Mouse (Mus musculus): Measurements from ENCODE around the gene Sptbn1. TPM values are rescaled to one million over a fixed set of nuclear protein-coding genes. Genes with fewer than 3 reads are reported as not detected.

Sptbn1 gene
- polyA plus RNA-seq, 1 experiment = 4.7 TPM

DNA sequence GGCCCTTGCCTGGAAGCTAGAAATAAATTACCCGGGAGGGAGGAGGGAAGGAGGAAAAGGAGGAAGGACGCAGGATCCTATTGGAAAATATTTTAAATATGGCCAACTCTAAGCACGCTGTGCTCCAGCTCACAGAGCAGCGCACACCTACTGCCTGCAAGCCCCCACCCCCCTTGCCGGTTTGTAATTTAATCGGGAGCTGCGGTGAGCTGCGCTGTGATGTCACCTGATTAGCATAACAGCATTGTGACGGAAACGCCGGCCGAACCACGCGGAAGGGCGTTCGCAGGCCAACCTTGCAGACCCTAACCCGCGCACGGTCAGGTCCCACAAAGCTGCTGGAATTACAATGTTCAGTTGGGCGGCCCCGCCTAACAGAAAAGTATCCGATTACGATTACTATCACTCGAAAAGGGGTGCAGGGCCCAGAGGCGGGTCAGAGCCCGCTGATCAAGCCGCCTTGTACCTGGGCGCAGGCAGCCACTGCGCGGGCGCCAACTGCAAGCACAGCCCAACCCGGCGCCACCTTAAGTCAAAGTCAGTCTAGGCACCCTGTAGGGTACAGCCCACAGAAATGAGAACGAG is 69.8 kb downstream of the Sptbn1 start:
- TF ChIP-seq GATA1 (IDR thresholded peaks at IDR 0.05; ENCODE audit: low read length) = no peak

DNA sequence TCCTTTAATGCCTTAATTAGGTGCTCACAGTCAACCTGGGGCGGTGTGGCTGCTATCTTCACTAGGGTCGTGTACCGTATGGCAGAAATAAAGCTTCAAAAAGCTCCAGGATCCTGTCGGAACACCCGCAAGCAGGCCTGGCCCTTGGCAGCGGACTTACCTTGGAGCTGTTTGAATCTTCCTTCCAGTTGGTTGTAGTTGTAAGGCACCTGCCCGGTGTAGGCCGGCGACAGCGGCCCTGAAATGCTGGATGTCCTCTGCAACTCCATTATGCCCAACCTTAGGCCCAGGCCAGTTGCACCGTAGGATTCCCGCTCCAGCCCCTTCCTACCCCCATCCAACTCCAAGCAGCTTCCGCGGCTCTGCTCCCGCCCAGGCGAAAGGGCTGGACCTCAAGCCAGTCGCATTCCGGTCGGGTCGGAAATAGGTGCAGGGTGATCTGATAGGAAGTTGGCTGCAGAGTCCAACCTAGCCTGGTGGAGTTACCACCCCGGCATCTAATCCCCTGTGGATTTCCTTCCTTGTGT is 70.3 kb downstream of the Sptbn1 start:
- TF ChIP-seq GATA1 (IDR thresholded peaks at IDR 0.05; ENCODE audit: low read length) = no peak

DNA sequence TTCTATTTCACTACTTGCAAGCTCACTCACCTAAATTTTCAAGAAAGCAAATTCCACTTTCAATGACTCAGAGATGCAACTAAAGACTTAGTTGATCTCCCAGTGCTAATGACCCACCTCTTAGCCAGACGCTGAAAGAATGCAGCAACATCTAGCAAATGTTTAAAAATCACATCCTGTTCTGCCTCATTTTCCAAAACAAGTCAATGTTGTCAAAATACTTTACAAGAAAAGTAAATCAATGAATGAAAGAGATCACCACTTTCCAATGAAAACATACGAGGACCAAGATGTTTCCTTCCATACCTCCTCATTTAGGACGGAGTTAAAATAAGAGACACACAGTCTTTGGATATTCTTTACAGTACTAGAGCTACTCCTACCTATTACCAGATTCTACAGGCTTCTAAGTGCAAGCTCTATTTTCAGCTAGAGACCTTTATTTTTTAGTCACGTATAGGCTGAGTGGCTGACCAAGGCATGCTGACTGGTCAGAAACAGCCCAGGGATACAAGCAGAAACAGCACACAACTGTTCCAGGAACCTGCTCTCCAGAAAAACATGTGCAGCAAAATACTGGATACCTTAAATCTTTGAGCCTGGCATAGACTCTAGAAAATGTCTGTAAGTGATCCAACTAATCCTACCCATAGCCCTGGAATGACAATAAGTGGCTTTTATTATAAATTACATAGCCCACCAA is 71.5 kb downstream of the Sptbn1 start:
- no peak for TF ChIP-seq GATA1 (IDR thresholded peaks at IDR 0.05; ENCODE audit: low read length)

DNA sequence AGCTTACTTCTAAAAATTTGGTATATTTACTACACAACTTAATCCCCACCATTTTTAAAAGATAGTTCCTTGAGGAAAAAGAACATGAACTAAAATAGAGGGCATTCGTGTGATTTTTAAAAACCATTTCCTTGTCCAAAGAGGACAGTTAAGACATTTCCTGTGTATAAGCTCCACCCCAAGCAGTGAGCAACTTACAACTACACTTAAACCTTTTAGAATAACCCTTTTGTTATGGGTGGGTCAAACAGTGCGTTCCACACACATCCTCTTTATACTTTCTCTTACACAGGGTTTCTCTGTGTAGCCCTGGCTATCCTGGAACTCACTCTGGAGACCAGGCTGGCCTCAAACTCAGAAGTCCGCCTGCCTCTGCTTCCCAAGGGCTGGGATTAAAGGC is 72.2 kb downstream of the Sptbn1 start:
- TF ChIP-seq GATA1 (IDR thresholded peaks at IDR 0.05; ENCODE audit: low read length) = no peak

DNA sequence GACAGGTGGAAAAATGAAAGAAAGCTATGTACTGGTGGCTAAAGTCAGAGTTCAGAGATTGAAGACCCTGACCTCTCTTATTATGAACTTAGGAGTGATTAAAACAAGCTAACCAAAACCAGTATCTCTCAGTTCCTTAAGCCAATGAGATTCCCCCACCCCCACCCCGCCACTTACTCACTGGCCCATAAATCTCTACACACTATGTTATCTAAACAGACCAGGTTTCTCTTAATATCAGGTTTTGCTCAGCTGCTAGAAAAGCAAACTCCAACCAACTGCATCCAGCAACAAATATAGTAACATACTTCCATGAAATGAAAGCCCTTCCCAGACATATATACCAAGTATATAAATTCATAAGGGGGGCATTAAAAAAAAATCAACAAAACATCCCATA is 73.2 kb downstream of the Sptbn1 start:
- TF ChIP-seq GATA1 (IDR thresholded peaks at IDR 0.05; ENCODE audit: low read length) = peak; percentile 26

DNA sequence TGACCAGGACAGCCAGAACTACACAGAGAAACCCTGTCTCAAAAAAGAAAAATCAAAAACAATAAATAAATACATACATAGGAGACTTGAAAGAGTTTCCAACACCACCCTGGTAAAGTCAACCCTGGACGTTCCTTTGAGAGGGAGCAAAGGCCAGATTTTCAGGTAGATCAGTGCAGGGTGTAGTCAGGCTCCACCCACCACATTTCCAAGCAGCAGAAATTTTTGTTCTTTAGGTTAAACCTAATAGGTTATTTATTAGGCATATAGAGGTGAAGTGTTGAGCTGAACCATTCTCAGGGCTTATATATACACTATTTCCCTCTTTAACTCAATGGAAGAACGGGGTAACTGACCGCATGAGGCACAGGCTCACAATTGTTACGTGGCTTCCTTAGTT is 77.0 kb downstream of the Sptbn1 start:
- no peak for TF ChIP-seq GATA1 (IDR thresholded peaks at IDR 0.05; ENCODE audit: low read length)

DNA sequence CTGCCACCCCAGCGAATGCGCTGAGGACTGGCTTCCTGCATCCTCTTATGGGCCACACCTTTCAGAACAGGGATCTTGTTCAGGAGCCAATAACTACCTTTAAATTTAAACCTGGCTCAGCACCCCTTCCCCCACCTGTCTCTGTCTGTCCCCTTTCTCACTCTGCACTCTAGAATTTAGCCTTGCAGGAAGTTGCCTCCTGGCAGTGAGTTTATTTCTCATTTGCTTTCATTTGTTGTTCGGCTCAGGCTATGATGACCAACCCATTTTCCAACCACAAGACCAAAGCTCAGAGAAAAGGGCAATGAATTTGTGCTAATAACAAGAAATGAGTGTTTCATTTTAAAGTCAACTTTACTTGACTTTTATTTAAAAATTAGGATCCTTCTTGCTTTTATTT is 77.9 kb downstream of the Sptbn1 start:
- TF ChIP-seq GATA1 (IDR thresholded peaks at IDR 0.05; ENCODE audit: low read length) = no peak

DNA sequence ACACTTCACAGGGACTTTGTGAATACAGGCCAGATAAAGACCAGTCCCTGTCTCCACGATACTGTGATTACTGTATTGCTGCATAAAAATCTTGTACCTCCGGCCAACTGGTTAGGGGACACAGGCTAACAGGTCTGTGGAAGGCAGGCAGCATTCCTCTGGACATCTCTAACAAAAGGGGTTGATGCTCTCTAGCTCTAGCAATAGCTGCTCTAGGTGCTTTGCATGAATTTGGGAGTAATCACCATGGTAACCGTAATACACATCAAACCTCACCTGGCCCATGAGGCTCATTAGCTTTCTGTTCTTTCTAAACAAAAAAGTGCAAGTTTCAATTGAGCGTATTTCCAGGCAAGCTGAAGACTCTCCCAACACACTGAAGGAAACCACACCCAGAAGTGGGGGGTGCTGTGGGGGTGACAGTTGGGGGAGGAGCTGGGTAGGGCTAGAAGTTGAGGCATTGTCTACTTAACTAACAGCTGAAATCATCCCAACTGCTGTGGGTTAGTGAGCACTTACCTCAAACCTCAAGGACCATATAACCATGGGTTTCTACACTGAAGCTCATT is 81.0 kb downstream of the Sptbn1 start:
- TF ChIP-seq GATA1 (IDR thresholded peaks at IDR 0.05; ENCODE audit: low read length) = no peak

DNA sequence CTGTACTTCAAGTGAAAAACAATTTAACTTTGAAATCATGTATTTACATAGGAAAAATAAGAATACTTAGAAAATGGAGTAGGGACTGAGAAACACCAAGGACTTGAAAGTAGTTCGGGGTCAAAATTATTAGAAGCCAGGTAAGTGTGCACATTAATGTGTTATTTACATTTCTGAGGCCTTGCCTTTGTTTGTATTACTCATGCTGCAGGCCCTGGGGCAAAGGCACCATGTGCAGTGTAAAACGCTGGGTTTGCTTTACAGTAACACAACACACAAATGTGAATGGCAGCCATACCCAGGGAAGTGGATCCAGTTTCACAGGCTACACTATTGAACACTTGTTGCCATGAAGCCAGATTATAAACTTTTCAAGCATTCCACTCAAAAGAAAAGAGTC is 83.4 kb downstream of the Sptbn1 start:
- no peak for TF ChIP-seq GATA1 (IDR thresholded peaks at IDR 0.05; ENCODE audit: low read length)

DNA sequence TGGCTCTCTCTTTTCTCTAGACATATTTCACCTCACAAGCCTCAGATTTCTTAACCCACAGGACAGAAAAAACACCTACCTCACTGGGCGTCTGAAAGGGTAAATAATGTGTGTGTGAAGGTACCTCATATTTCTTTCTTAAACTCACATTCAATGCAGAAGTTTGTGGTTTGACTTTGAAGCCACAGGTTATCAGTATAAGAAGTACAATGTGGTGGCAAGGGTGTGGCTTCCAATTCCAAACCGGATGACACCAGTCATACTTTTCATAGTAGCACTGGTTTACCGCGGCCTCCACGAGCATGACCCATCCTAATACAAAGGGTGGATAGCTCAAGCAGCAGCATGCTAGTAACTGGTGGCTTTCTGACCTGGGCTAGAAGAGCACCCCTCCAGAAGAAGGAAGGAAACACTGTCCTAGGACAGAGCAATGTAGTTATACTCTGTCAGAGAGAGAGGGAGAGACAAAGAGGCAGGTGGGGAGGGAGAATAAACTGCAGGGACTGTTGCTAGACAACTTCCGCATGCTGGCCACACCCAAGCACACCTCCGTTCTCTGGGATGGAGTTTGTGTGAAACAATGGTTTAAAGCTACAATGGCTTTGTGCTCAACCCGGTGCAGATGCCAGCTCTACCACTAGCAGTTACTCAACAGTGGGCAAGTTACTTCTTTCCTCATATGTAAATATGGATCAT is 85.1 kb downstream of the Sptbn1 start:
- no peak for TF ChIP-seq GATA1 (IDR thresholded peaks at IDR 0.05; ENCODE audit: low read length)

DNA sequence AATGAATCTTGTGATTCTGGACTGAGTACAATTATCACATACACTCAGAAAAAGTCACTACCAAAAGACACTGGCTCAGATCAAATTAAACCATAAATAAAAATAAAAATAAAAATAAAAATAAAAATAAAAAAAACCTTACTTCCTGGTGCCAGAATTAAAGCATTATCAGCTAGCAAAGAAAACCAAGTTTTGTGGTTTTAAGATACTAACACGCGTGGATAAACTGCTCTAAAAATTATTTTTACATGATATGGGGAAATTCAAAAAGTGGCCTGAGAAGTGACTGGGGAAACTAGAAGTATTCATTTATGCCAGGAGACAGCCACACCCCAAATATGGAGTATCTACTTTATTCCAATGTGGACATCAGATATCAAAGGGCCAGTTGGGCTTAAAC is 89.8 kb downstream of the Sptbn1 start:
- TF ChIP-seq GATA1 (IDR thresholded peaks at IDR 0.05; ENCODE audit: low read length) = no peak

DNA sequence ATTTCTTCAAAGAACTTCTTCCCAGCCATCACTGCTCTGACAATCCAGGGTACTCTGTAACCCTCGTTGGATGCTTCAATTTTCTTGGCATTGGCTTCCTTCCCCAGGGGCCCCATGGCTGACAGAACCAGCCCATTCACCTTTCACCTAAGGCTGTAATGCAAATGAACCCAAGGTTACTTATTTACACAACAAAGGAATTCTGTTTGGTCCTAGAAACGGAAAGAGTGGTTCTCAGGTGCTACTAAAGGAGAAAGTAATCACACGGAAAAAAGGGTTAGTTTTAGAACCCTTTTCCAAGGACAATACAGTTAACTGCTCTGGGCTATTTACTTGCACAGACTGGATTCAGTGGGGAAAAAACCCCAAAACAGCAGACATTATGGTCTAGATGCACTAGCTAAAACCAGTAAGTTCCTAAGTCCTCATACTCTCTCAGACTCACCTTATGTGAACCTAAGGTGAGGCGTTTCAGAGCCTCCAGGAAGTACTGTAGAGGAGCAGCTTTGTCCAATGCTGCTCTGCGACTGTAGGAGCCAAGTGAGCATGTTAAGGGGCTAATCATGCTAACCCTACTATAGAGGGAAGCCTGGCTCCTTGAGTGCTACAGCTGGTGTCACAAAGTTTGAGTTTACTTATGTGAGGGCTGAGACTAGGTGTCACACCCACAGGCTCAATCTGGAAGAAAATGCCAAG is 90.7 kb downstream of the Sptbn1 start:
- TF ChIP-seq GATA1 (IDR thresholded peaks at IDR 0.05; ENCODE audit: low read length) = no peak

DNA sequence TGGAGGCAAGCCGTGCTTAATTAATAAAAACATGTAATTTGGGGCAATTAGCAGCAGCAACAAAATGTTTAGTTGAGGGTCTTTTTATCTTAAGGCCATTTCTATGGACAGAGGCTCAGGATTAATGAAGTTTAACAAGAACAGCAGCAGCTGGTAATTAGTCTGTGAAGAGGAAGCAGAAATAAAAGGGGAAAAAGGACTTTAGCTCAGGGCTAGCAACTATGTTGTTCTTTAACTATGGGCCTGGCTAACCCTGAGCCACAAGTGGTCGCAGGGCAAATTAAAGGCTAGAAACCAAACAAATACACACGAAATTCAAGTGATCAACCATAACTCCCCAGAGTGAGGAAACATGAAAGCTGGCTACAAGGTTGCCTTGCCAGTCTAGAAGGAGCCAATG is 91.9 kb downstream of the Sptbn1 start:
- no peak for TF ChIP-seq GATA1 (IDR thresholded peaks at IDR 0.05; ENCODE audit: low read length)

DNA sequence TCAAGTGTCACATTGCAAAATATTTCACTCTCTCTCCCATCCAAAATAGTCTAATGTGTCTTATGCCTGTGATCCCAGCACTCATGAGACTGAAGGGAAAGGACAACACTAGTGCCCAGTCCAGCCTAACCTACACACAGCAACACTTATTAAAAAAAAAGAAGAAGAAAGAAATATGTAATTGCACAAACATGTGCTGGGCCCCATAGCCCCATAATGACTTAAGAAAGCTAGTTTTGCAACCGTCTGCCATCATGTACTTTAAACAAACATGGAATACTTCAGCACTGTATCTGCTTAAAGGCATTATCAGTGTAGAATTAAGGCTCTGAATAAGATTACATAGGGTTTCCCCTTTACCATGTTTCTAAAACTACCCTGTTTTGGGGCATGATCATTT is 92.4 kb downstream of the Sptbn1 start:
- no peak for TF ChIP-seq GATA1 (IDR thresholded peaks at IDR 0.05; ENCODE audit: low read length)

DNA sequence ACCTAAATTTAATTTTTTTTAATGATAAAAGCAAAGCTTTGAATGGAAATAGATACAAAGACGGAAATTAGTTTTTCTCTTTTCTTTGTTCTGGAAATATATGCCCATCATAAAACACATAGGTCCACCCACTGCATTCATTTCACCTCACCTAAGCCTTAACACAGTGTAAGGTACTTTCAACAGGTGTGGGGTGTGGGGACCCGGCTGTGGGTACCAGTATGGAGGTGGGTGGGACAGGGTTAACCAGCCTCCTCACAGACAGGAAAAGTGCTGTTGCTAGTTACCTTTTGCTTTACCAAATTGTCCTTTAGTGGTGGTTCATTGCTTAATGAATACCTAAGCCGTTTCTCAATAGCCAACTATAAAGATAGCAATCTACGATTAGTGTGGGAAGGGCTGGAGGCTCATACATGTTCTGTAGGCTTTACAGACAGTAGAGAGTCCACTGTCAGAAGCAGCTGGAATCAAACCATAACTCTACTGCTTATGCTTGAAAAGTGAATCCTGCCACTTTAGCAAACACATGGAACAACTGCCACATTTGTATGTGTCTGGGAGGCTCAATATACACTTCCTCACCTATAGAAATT is 96.3 kb downstream of the Sptbn1 start:
- TF ChIP-seq GATA1 (IDR thresholded peaks at IDR 0.05; ENCODE audit: low read length) = no peak

Data from G1E-ER4 (cell line).